Mouse (Mus musculus) G1E (cell line): ENCODE measurements around the gene Drd5.

ENCODE experiments used
- CTCF ChIP-seq: IDR thresholded peaks from 2 replicates; pipeline ENCODE4 v1.5.1; 2012; ENCODE audit warnings: low read depth, low read length, inconsistent platforms, mixed read lengths
- GATA1 ChIP-seq: IDR thresholded peaks from 2 replicates; pipeline ENCODE4 v1.6.1; 2012; ENCODE audit warnings: borderline replicate concordance, low read length, inconsistent platforms, mixed read lengths

- TF ChIP-seq CTCF, result no peak
- TF ChIP-seq GATA1, result no peak
Measured at GRCm38 (mm10) chr5:38333381-38333780, 14.2 kb downstream of the Drd5 start.
